Mouse (Mus musculus): ENCODE measurements around the gene Coq10a. TPM values are rescaled to one million over a fixed set of nuclear protein-coding genes. Genes with fewer than 3 reads are reported as not detected.
A peak's percentile ranks its signal among the peaks of the same experiment; 100 is the strongest.

Coq10a gene
- total RNA-seq, 2 experiments from 2014 or later: 8.8 to 12.9 TPM

DNA sequence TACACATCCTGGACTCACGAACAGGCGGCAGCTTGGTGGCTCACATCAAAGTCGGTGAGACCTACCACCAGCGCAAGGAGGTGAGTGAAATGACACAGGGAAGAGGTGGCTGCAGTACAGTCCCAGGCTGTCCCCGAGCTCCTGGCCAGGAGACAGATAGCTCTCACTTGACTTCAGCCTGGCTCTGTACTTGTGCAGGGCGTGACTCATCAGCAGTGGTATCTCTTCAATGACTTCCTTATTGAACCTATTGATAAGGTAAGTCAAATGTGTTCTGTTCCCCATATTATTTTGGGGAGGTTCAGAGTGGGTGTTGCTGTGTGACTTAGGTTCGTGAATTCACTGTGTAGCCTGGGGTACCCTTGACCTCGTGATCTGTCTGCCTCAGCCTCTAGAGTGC lies 53.2 kb downstream of the Coq10a start:
- ATAC-seq (replicated peaks; ENCODE audit: low FRiP score, low TSS enrichment, poor library complexity, severe bottlenecking): peak; percentile 65; the same call in 1 of the 2 replicates

Other genes starting within 250 kb of the Coq10a start
- gene Rbms2, start 188.7 kb downstream of the Coq10a start, total RNA-seq (2014; fragmentation: Nextera tagmentation): 25.2 and 31.5 TPM in 2 replicates
- 9.1 and 10.9 TPM in 2 replicates for gene Rbms2, start 188.7 kb downstream of the Coq10a start, total RNA-seq (2017)
- 8.8 and 15.0 TPM in 2 replicates for gene Gls2, start 174.5 kb downstream of the Coq10a start, total RNA-seq (2014; fragmentation: Nextera tagmentation)
- 9.1 and 16.7 TPM in 2 replicates for gene Gls2, start 174.5 kb downstream of the Coq10a start, total RNA-seq (2017)
- gene Spryd4, start 157.2 kb downstream of the Coq10a start, total RNA-seq (2014; fragmentation: Nextera tagmentation): 37.3 and 44.4 TPM in 2 replicates
- 31.2 and 39.7 TPM in 2 replicates for gene Spryd4, start 157.2 kb downstream of the Coq10a start, total RNA-seq (2017)
- 0.74 TPM in 1 of 2 replicates, not detected in the other for gene Mip, start 143.2 kb downstream of the Coq10a start, total RNA-seq (2014; fragmentation: Nextera tagmentation)
- gene Mip, start 143.2 kb downstream of the Coq10a start, total RNA-seq (2017): 1.6 TPM in 1 of 2 replicates, not detected in the other
- 104 and 125 TPM in 2 replicates for gene Timeless, start 136.9 kb downstream of the Coq10a start, total RNA-seq (2014; fragmentation: Nextera tagmentation)
- gene Timeless, start 136.9 kb downstream of the Coq10a start, total RNA-seq (2017): 105 and 128 TPM in 2 replicates
- 1.3 and 1.7 TPM in 2 replicates for gene Apon, start 114.9 kb downstream of the Coq10a start, total RNA-seq (2014; fragmentation: Nextera tagmentation)
- not detected in 2 replicates for gene Apon, start 114.9 kb downstream of the Coq10a start, total RNA-seq (2017)
- gene Apof, start 100.3 kb downstream of the Coq10a start, total RNA-seq (2014; fragmentation: Nextera tagmentation): not detected in 2 replicates
- not detected in 2 replicates for gene Apof, start 100.3 kb downstream of the Coq10a start, total RNA-seq (2017)
- 24.3 and 35.7 TPM in 2 replicates for gene Stat2, start 98.4 kb downstream of the Coq10a start, total RNA-seq (2014; fragmentation: Nextera tagmentation)
- gene Stat2, start 98.4 kb downstream of the Coq10a start, total RNA-seq (2017): 8.1 and 9.0 TPM in 2 replicates
- not detected in 2 replicates for gene Il23a, start 70.2 kb downstream of the Coq10a start, total RNA-seq (2014; fragmentation: Nextera tagmentation)
- not detected in 2 replicates for gene Il23a, start 70.2 kb downstream of the Coq10a start, total RNA-seq (2017)
- 37.0 and 40.7 TPM in 2 replicates for gene Pan2, start 65.7 kb downstream of the Coq10a start, total RNA-seq (2014; fragmentation: Nextera tagmentation)
- gene Pan2, start 65.7 kb downstream of the Coq10a start, total RNA-seq (2017): 14.2 and 18.0 TPM in 2 replicates
- gene Cnpy2, start 46.5 kb downstream of the Coq10a start, total RNA-seq (2014; fragmentation: Nextera tagmentation): 62.8 and 95.5 TPM in 2 replicates
- gene Cnpy2, start 46.5 kb downstream of the Coq10a start, total RNA-seq (2017): 86.0 and 87.5 TPM in 2 replicates
- 226 and 251 TPM in 2 replicates for gene Cs, start 31.3 kb downstream of the Coq10a start, total RNA-seq (2014; fragmentation: Nextera tagmentation)
- 113 and 182 TPM in 2 replicates for gene Cs, start 31.3 kb downstream of the Coq10a start, total RNA-seq (2017)
- gene Ankrd52, start 8.1 kb upstream of the Coq10a start, total RNA-seq (2014; fragmentation: Nextera tagmentation): 62.2 and 68.5 TPM in 2 replicates
- 8.3 and 11.7 TPM in 2 replicates for gene Ankrd52, start 8.1 kb upstream of the Coq10a start, total RNA-seq (2017)
- not detected in 2 replicates for gene Slc39a5, start 32.2 kb upstream of the Coq10a start, total RNA-seq (2014; fragmentation: Nextera tagmentation)
- not detected in 2 replicates for gene Slc39a5, start 32.2 kb upstream of the Coq10a start, total RNA-seq (2017)
- 63.0 and 130 TPM in 2 replicates for gene Nabp2, start 42.5 kb upstream of the Coq10a start, total RNA-seq (2014; fragmentation: Nextera tagmentation)
- 54.4 and 98.8 TPM in 2 replicates for gene Nabp2, start 42.5 kb upstream of the Coq10a start, total RNA-seq (2017)
- 20.9 and 21.6 TPM in 2 replicates for gene Rnf41, start 42.7 kb upstream of the Coq10a start, total RNA-seq (2014; fragmentation: Nextera tagmentation)
- gene Rnf41, start 42.7 kb upstream of the Coq10a start, total RNA-seq (2017): 8.8 and 12.9 TPM in 2 replicates
- gene Smarcc2, start 90.3 kb upstream of the Coq10a start, total RNA-seq (2014; fragmentation: Nextera tagmentation): 98.5 and 119 TPM in 2 replicates
- 62.9 and 73.3 TPM in 2 replicates for gene Smarcc2, start 90.3 kb upstream of the Coq10a start, total RNA-seq (2017)
- 655 and 828 TPM in 2 replicates for gene Myl6, start 125.1 kb upstream of the Coq10a start, total RNA-seq (2014; fragmentation: Nextera tagmentation)
- gene Myl6, start 125.1 kb upstream of the Coq10a start, total RNA-seq (2017): 663 and 819 TPM in 2 replicates
- gene Myl6b, start 129.7 kb upstream of the Coq10a start, total RNA-seq (2014; fragmentation: Nextera tagmentation): 3.7 and 6.3 TPM in 2 replicates
- 0.56 TPM in 1 of 2 replicates, not detected in the other for gene Myl6b, start 129.7 kb upstream of the Coq10a start, total RNA-seq (2017)
- gene Esyt1, start 156.9 kb upstream of the Coq10a start, total RNA-seq (2014; fragmentation: Nextera tagmentation): 49.7 and 53.8 TPM in 2 replicates
- 59.2 and 66.2 TPM in 2 replicates for gene Esyt1, start 156.9 kb upstream of the Coq10a start, total RNA-seq (2017)
- 5.6 and 6.7 TPM in 2 replicates for gene Zc3h10, start 178.8 kb upstream of the Coq10a start, total RNA-seq (2014; fragmentation: Nextera tagmentation)
- gene Zc3h10, start 178.8 kb upstream of the Coq10a start, total RNA-seq (2017): 8.3 and 10.2 TPM in 2 replicates
- 7,210 and 7,602 TPM in 2 replicates for gene Rpl41, start 180.3 kb upstream of the Coq10a start, total RNA-seq (2014; fragmentation: Nextera tagmentation)
- gene Rpl41, start 180.3 kb upstream of the Coq10a start, total RNA-seq (2017): 3,211 and 3,934 TPM in 2 replicates
- 419 and 446 TPM in 2 replicates for gene Pa2g4, start 197.0 kb upstream of the Coq10a start, total RNA-seq (2014; fragmentation: Nextera tagmentation)
- gene Pa2g4, start 197.0 kb upstream of the Coq10a start, total RNA-seq (2017): 426 and 489 TPM in 2 replicates
- gene Erbb3, start 220.7 kb upstream of the Coq10a start, total RNA-seq (2014; fragmentation: Nextera tagmentation): 1.9 and 3.2 TPM in 2 replicates
- 0.09 and 1.2 TPM in 2 replicates for gene Erbb3, start 220.7 kb upstream of the Coq10a start, total RNA-seq (2017)

Data from megakaryocyte-erythroid progenitor cell, adult 5-6 weeks (primary cell).